Mouse (Mus musculus) right cerebral cortex, adult 18-20 months (tissue): Measurements from ENCODE around the gene Col1a2.

Experiments used
- DNase-seq: peaks from one replicate; pipeline ENCODE4 v3.0.0; 2022; ENCODE audit warnings: mixed read lengths

The Col1a2 gene

DNA sequence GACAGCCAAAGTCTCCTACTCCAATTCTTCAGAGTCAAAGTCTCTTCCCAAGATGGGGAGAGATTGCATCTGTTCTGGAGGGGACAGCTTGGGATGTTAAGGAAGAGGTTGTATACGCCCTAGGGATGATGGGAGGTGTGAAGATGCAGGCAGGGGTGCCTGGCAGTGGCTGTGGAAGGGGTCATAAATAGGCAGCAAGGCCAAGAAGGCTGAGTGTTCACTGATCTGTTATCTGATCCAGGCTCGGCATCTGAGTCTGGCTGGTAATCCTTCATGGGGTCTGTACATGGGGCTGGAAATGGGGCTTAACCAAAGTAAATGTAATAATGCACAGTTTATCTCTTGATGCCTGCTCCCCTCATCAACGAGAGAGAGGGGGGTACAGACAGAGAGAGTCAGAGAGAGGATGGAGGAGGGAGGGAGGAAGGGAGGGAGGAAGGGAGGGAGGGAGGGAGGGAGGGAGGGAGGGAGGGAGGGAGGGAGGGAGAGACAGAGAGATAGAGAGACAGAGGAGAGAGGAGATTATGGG lies at the start of gene Col1a2:
Gene Col1a2, plus strand, starts transcription at position 212 of the 529 bp plus-strand sequence.
- DNase-seq, result no peak

DNA sequence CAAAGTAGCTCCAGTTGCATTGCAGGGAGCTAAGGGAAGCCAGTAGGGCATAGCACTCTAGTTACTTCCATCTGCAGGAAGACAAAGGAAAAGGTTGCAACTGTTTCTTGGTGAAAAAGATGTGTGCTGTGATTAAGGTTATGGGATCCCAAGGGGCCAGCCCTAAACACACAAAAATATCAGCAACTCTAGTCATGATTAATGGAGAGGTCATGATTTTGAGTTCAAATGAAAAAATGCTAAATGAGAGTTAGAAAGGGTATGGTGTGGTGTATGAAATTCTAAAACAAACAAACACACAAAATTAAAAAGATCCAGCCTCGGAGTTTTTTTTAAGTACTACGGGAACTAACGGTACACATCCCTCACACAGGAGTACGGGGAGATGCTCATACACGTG lies 49.1 kb upstream of the Col1a2 start:
- DNase-seq, result no peak

DNA sequence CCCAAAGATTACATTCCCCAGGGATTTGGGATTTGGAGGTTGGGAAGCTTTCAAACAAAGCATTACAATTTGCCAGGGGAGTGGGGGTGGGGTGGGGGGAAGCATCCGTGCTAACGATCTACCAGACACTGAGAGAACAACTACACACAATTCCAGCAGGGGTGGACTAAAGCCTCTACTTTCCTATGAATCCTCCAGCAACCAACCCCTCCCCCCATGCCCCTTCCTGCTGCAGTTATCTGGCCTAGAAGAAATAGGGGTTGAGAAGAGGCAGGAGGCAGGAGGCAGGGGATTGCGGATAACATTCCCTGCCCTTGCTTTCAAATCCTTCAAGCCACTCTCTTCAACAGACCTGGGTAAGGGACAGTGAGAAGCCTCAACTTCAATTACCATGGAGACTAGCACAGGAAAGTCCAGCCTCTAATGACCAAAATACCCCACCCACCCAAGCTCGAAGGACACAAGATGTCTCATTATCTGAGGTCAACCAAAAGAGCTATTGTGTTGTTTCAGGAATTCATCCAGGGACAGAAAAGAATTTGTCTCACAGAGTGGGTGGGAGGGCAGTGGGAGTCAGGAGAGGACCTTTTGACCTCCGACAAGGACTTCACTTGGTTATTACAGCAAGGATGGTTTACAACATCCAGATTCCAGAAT lies 48.5 kb upstream of the Col1a2 start:
- DNase-seq, result no peak

DNA sequence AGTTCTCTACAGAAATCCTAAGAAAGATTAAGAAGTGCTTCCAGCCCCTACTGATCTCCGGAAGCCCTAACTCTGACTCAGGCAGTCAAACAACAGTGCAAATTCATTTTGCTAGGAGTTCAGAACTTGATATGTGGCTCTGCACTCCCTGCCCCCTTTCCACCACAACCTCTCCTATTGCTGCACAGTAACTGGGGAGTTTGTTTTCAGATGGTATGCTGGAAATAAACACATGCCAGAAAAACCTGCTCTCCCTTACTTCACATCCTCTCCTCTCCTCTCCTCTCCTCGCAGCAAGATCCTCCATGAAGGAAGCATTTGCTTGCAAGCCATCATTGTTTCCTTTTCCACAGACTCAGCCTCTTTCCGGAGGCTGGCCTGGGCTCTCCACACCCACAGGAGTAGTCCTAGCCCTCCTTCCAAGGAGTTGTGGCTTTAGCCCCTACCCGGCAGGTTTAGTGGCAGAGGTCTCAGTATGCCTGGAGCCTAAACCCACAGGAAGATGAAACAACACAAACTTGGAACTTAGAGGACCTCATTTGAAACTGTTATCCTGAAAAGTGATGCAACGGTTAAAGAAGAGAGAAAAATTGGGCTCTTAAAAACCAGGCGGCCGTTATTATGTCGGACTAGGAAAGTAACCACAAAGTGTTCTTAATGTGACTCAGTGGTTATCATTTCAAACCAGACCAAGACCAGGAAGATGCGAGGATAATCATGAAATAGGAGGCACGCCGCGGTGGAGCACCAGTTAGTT lies 47.7 kb upstream of the Col1a2 start:
- DNase-seq, result no peak

DNA sequence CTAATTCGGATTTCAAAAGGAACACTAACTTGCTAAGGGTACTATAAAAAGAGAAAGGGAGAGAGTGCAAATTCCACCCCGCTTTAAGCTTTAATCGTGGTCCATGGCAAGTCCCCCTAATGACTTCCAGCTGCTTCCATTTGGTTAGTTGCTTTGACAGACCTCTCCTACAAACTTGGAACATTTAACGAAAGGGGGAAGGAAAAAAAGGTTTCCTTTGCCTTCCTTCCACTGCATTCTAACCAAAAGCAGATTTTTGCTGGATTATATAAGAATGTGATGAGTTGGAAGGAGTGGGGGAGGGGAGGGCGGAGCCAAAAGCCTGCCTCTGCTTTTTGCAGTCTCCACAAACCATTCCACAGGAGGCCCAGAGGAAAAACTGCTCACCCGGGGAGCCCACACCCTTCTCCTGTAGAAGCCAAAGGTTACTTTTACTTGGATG lies 47.0 kb upstream of the Col1a2 start:
- DNase-seq, result peak; percentile 18

DNA sequence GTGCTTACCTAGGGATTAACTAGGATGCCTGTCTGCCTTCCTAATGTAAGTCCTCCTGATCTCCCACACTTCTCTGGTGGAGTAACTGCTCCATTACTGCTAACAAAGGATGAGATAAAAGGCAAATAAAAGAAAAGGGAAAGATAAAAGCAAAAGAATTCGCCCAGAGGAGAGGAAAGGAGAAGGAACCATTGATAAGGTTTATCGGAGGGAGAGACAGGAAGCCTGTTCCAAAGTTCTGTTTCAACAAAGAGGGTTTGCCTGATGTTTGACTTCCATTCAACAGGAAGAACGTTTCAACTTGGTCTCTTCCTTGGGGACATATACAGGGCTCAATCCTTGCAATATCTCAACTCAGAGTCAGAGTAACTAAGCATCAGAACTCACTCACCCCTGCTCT lies 39.3 kb upstream of the Col1a2 start:
- no peak for DNase-seq

DNA sequence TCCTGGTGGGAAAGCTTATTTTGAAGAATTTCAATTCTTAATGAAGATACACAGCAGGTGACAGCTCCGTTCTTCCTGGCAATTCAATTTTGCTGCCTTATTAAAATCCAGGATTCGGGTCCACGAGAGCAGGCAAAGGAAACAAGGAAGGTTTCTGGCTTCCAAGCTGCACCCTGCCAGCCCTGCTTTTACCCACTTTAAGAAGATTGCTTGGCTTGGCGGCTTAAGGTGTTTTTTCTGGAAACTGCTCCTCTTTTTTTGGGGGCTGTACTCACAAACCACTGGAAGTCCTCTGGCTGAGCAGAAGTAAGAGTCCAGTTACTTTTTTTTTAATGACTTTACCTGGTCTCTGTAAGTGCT lies 21.1 kb upstream of the Col1a2 start:
- DNase-seq, result no peak

DNA sequence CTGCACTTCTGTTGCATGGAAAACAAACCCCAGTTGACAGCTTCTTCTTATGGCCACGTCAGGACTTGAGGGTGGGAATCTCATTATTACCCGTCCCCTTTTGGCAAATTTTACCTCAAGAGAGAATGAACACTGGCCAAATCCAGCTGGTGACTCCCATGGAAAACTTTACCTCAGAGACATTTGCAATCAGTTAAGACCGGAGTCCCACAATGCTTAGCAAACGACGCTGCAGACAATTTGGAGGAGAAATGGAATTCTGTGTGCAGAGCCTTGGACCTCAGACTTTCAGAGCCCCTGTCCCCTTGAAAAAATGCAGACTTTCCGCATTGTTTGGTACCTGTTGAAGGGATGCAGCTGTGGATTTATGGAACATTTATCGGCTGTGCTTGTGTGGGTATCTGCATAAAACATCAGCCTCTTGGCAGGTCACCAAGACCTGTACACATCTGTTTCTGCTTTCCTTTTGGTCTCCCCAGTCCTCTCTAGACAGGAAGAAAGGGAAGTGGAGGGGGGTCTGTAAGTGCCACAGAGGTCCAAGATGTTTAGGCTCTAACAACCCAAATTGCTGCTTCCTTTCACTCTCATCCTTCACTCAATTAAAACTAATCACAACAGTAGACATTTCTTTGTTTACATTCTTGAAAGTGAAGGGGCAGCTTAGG lies 20.5 kb upstream of the Col1a2 start:
- no peak for DNase-seq

DNA sequence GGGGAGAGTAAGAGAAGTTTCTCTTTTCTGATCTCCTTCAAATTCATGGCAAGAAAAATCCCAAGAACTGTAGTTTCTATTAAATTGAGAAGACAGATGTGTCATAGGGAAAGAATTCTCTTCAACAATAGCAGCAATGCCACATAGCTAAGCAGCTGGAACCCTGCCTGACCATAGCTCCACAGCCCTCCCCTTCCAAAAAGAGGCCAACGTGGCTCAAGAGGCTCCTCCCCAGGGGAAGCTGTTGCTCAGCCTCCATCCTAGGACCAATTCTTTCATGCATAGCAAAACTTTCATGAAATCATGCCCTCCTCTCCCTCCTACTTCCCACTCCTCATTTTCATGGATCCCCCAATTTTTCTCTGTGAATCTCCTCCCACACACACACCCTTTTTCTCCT lies 16.3 kb upstream of the Col1a2 start:
- DNase-seq, result no peak

DNA sequence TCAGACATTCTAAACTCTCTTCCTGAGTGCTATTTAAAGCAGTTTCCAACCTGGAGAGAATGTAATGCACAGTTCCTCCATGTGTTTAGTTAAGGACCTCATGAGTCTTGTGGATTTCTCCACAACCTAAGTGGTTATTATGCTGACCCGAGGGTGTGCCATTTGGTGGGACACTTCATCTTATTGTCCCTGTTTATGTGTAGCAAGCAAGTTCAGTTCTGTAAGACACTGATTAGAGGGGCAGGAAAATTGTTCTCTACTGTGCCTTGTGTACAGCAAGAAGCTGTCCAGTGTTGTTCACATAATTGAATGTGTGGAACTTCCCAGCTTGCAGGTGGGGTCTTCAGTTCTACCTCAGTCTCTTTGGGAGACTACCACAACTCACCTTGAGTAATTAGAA lies 15.6 kb upstream of the Col1a2 start:
- no peak for DNase-seq

DNA sequence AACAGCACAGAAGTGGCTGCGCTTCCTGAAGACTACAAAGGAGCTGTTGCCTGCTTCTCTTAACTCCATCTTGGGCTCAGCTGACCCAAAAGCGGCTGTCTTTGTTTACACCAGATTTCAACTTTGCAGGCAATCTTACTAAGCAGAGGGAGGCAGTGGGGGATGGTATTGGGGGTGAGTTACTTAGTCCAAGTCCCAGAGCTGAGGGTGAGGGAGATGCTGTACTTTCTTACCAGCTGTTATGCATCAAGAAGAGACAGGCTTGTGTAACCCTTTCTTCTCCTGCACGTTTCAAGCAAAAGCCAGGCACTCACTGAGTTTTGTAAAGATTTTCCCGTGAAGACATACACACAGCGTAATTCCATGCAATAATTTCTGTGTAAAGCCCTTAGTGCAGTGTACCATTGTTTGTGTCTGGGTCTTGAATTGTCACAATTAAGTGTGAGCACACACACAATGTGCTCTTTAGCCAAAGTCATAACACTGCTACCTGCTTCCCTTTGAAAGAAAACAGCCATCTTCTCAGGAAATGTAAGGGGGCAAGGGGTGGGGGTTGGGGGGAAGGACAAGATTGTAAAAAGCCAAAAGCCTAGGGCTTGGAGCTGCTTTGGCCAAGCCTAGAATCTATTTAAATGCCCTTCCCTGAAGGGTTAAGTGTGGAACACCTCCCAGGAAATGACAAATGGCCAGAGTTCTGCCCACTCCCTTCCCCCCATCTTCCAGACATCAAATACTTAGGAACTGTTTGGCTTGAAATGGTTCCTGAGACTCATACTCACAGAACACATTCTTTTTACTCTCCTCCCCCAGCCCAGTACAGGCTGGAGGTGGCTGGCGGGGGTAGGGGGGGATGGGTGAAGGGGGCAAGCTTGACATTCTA lies 15.0 kb upstream of the Col1a2 start:
- no peak for DNase-seq

DNA sequence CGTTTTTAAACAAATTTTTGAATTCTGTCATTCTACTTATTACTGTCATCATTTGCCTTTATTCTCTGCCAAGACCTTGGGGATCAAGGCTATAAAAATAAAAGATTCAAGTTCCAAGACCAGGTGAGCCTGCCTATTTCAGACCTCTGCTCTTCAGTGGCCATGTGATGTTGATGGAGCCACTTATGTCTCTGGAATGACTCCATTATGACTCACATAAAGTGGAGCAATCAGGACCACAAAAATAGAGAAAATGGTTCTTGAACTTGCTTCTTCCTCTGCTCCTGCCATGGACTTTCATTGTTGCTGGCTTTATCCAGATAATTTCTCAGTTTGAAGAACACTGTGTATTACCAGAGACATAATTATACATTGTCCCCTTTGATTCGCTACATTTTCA lies 10.9 kb upstream of the Col1a2 start:
- no peak for DNase-seq

DNA sequence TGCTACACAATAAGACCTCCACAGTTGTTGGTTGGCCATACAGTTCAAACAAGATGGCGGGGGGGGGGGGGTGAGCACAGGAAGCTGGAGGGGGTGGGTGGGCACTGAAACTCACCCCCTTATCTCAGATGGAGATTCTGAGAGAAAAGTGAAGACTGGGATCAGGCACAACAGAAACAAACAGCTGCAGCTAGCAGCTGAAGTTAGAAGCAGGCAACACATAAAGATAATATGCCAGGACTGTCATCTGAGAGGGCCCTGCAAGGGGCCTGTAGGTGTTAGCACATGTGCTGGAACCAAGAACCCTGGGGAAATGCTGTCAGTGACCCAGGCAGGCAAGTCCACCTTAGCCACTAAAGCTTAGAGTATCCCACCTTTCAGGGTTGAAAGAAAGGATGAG lies 8.2 kb upstream of the Col1a2 start:
- DNase-seq, result no peak

DNA sequence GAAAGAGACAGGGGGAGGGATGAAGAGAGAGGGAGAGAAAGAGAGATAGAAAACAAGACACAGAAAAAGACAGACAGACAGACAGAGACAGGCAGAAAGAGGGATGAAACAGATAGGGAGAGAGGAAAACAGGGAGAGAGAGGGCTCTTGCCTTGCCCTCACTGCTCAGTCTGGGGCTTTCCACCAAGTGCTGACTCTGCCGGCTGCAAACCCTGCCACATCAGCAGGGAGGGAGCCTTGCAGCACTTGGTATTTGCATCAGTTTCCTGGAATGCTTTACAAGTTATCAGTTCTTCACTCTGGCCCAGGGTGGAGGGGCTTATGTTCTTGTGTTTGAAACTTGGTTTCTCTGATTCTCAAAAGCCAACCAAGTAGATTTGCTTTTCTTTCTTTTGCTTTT lies 1.5 kb upstream of the Col1a2 start:
- DNase-seq, result no peak

DNA sequence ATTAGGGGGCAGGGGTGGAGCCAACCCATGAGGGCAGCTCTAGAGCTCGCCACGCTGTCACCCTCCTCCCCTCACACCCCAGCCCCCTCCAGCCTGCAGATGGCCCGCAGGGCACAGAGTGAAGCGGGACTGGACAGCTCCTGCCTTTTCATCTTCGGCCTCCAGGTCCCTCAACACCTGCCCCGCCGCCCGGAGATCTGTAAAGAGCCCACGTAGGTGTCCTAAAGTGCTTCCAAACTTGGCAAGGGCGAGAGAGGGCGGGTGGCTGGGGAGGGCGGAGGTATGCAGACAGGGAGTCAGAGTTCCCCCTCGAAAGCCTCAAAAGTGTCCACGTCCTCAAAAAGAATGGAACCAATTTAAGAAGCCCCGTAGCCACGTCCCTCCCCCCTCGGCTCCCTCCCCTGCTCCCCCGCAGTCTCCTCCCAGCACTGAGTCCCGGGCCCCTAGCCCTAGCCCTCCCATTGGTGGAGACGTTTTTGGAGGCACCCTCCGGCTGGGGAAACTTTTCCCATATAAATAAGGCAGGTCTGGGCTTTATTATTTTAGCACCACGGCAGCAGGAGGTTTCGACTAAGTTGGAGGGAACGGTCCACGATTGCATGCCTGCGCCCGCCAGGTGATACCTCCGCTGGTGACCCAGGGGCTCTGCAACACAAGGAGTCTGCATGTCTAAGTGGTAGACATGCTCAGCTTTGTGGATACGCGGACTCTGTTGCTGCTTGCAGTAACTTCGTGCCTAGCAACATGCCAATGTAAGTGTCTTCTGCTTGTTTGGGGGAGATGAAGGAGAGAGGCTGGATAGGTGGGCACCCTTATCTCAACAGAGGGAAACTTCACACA lies 764 bp downstream of the Col1a2 start:
- DNase-seq, result no peak

DNA sequence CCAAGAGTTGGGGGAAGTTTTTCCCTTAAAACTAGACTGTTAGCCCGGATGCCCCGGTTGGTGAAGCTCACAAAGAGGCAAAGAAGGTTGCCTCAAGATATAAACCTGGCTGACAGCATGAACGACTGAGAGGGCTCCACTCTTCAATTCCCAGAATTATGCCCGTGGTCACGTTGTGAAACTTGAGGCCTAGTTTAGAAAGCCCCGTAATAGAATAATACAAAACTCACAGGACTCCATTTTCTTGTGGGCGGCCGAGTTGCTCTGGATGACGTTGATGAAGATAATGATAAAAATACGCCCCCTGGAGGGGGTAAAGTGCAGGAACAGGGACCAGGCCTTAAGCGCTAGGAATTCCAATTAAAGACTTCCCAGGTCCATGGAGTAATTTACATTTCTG lies 1.5 kb downstream of the Col1a2 start:
- DNase-seq, result no peak

DNA sequence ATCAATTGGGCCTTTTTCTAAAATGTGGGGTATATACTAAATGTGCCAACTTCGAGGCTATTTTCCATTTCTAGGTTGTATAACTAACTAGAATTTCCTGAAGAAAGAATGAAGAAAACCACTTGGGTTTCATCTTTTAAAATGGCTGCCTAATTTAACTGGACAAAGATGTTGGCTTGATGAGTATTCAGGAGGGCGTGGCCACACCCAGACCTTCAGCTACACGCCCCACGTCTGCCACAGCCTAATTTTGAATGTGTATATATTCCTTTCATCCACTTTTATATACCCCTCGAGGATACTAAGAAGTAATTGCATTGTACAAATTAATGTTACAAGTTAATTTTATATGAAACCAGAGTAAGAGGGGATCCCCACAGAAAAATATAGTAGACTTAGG lies 2.2 kb downstream of the Col1a2 start:
- DNase-seq, result no peak

DNA sequence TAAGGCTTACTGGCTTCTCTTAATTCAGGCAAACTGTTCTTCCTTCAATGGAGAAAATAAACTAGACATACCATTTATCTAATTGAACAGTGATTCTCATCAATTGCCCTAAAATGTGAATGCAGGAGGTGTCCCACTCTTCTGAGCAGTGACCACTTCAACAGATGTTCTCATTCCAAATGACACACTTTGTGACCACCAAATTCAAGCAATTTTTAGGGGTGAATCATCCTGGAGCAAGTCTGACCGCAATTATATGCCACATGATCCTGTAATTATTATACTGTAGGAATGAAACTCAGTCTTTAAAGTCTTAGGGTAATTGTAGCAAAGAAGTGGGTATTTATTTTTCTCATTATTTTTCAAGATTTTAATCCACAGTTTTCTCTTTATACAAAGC lies 2.7 kb downstream of the Col1a2 start:
- DNase-seq, result no peak

DNA sequence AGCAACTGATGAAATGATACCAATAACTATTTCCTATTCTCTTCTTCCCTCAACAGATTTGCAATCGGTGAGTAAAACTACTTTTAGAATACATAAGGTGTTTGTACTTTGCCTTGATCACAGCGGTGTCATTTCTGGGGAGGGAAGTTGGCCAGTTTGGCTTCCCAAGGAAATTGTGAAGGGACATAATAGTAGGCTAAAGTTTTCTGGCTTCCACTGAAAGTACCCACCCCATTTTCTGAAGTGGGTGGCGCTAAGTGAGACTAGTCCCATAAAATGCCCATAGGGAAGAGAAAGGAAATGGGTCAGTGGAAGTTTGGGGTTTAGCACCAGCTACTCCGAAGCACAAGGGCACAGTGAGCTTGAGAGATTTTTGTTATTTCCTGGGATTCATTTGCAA lies 3.7 kb downstream of the Col1a2 start:
- no peak for DNase-seq

DNA sequence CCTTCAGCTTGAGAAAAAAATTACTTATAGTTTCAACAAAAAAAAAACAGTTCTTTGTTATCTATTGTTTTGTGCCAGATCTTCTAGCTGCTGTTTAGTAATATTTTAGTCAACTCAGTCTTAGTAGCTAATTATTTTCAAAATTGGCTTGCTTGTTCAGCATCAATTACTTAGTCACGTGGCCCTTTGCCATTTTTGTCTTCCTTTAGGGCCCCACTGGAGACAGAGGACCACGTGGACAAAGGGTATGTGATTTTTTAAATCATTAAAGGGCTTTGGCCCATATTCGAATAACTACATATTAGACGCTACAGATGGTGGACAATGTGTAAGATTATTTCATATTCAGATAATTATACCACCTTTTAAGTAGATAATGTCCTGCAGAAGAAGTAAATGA lies 4.8 kb downstream of the Col1a2 start:
- no peak for DNase-seq

DNA sequence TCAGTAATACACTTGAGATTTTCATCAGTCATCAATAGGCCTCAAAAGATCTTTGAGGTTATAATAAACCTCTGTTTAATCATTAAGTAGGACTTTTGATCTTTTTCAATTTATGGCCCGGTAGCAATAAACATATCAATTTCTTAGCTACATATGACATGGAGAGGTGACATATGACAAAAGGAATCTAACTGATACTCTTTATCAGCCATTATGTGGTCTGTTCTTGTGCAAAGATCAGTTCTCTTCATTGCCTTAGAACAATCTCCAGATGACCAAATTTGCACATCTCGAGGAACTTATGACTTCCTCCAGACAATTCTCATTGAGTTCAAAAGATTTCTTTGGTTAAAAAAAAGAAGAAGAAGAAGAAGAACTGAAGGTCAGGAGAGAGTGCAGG lies 10.1 kb downstream of the Col1a2 start:
- no peak for DNase-seq

DNA sequence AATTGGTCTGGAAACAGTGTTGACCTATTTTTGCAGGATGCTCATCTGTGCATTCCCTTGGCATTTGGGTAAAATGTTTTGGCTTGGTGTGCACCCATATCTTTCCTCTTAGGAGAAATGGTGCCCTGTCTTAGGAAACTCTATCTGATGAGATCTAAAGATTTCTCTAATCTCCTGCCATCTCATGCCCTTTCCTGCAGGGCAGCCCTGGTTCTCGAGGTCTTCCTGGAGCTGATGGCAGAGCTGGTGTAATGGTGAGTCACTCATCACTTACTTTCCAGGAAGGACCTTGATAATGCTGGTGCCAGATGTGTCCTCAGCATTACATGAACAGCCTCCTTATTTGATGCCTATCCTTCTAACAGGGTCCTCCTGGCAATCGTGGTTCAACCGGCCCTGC lies 16.4 kb downstream of the Col1a2 start:
- DNase-seq, result no peak
